Mouse (Mus musculus) stomach, postnatal 0 days (tissue): ENCODE data around the gene Pigf.

Source experiments
- CTCF ChIP-seq: IDR thresholded peaks from 2 replicates; pipeline ENCODE4 v1.5.1; 2016; ENCODE audit warnings: antibody characterized with exemption, low read depth, mild to moderate bottlenecking, moderate library complexity
- EP300 ChIP-seq: optimal IDR thresholded peaks from 2 replicates; pipeline ENCODE3; 2016; ENCODE audit warnings: antibody characterized with exemption

- TF ChIP-seq EP300 (no peak), CTCF (no peak)
Observed at GRCm38 (mm10) chr17:87024491-87025242, 539 bp downstream of the Pigf start.
